Mouse (Mus musculus) kidney, embryonic 16.5 days (tissue): ENCODE results near the gene Acot5. TPM values are rescaled to one million over a fixed set of nuclear protein-coding genes. Genes with fewer than 3 reads are reported as not detected.
"Not testable (repeated sequence)": the region's sequence is repeated elsewhere in the genome, so short reads cannot be mapped to it uniquely, and the experiment has no call there.

Source experiments
- ATAC-seq: fragments of 200-750 bp; cut with Nextera tagmentation; 2 replicates; pipeline ENCODE4 v1.8.0; 2017; ENCODE audit warnings: moderate TSS enrichment; ENCODE audit not compliant: low FRiP score, low TSS enrichment
- H3K27ac ChIP-seq: fragments of 300-500 bp; sonication (generic); 2 replicates; pipeline ENCODE4 v1.5.1; 2014; ENCODE audit warnings: low read length
- H3K27me3 ChIP-seq: fragments of 300-500 bp; sonication (generic); 2 replicates; pipeline ENCODE4 v1.6.1; 2014; ENCODE audit warnings: low read length, control low read depth, mixed read lengths; ENCODE audit not compliant: insufficient read depth
- H3K36me3 ChIP-seq: fragments of 300-500 bp; sonication (generic); 2 replicates; pipeline ENCODE4 v1.6.1; 2014; ENCODE audit warnings: low read length, control low read depth, mixed read lengths; ENCODE audit not compliant: insufficient read depth
- H3K4me1 ChIP-seq: fragments of 300-500 bp; sonication (generic); 2 replicates; pipeline ENCODE4 v1.6.1; 2014; ENCODE audit warnings: low read length, control low read depth, mixed read lengths; ENCODE audit not compliant: insufficient read depth
- H3K4me2 ChIP-seq: fragments of 300-500 bp; sonication (generic); replicated peaks from 2 replicates; pipeline ENCODE4 v1.6.1; 2014; ENCODE audit warnings: low read depth, low read length
- H3K4me3 ChIP-seq: fragments of 300-500 bp; sonication (generic); 2 replicates; pipeline ENCODE4 v1.5.1; 2014; ENCODE audit warnings: mild to moderate bottlenecking, low read length
- H3K9ac ChIP-seq: fragments of 300-500 bp; sonication (generic); replicated peaks from 2 replicates; pipeline ENCODE4 v1.6.1; 2014; ENCODE audit warnings: low read length
- H3K9me3 ChIP-seq: fragments of 300-500 bp; sonication (generic); 2 replicates; pipeline ENCODE4 v1.6.1; 2016; ENCODE audit warnings: low read length, control low read depth
- WGBS: fragments of 180-500 bp; shearing (Covaris S2); extraction: QIAGEN DNeasy Blood & Tissue Kit; methylation state at CpG from one replicate; pipeline ENCODE4 v1.1.7; 2014; 5-methylcytosine and 5-hydroxymethylcytosine counted together
- polyA plus RNA-seq: library from polyadenylated mRNA; unstranded; fragments of >200 nt; fragmentation: Nextera tagmentation; extraction: Ambion mirVana; gene quantifications from 2 replicates; pipeline ENCODE4 v1.2.1, GENCODE M21; 2015

The Acot5 gene
- polyA plus RNA-seq, 1 experiment from 2014 or later: not detected

GRCm38 (mm10) chr12:84034108-84034507 lies 35.0 kb upstream of the Acot5 start:
- no peaks in the 10 kb centered on the region for H3K36me3 ChIP-seq
- H3K4me1 ChIP-seq: no peaks in the 10 kb centered on the region
- H3K4me3 ChIP-seq: no peak overlapping the region
- no peak overlapping the region for H3K9ac ChIP-seq
- H3K27me3 ChIP-seq: no peaks in the 10 kb centered on the region
- no peak for ATAC-seq
- no peaks in the 10 kb centered on the region for H3K9me3 ChIP-seq
- 21% methylated on average over 4 of the region's 4 CpGs for WGBS
- H3K4me2 ChIP-seq: no peak overlapping the region
- H3K27ac ChIP-seq: no peak overlapping the region

- ATAC-seq: peak; percentile 69
- not testable (repeated sequence) for H3K9me3 ChIP-seq
These were observed 30.9 kb upstream of the Acot5 start, which contains the start of gene Acot4 for GRCm38 (mm10) chr12:84038241-84038640. TSS of gene Acot4 (plus strand) at chr12:84038379.

GRCm38 (mm10) chr12:84038691-84039111 lies 30.4 kb upstream of the Acot5 start, which contains the start of gene Gm49366:
TSS of gene Gm49366 (plus strand) at chr12:84038935.
- not testable (repeated sequence) for H3K4me1 ChIP-seq, H3K27ac ChIP-seq, H3K27me3 ChIP-seq, H3K9me3 ChIP-seq, H3K36me3 ChIP-seq
- H3K4me3 ChIP-seq: peak within 1 kb of the TSS; percentile 50
- WGBS: 1% methylated on average over 36 of the region's 39 CpGs
- ATAC-seq: peak; percentile 78
- H3K4me2 ChIP-seq: peak within 1 kb of the TSS; percentile 75
- H3K9ac ChIP-seq: peak within 1 kb of the TSS; percentile 70

More at GRCm38 (mm10) chr12:84038241-84038640, 30.9 kb upstream of the Acot5 start, which contains the start of gene Acot4:
- H3K4me3 ChIP-seq: peak within 1 kb of the TSS; percentile 50
- peak within 1 kb of the TSS; percentile 70 for H3K9ac ChIP-seq
- WGBS: 2% methylated on average over 31 of the region's 32 CpGs
- not testable (repeated sequence) for H3K4me1 ChIP-seq, H3K27me3 ChIP-seq, H3K36me3 ChIP-seq, H3K27ac ChIP-seq
- H3K4me2 ChIP-seq: peak within 1 kb of the TSS; percentile 75

GRCm38 (mm10) chr12:84042248-84042647 lies 26.9 kb upstream of the Acot5 start:
- 70% methylated on average over 5 of the region's 5 CpGs for WGBS
- Histone ChIP-seq H3K4me1 (no peaks in the 10 kb centered on the region), H3K27ac (peak overlapping the region; percentile 72; the same call in 1 of the 2 replicates), H3K4me3 (no peak overlapping the region), H3K27me3 (no peaks in the 10 kb centered on the region), H3K4me2 (no peak overlapping the region), H3K9ac (no peak overlapping the region), H3K9me3 (peaks cover 8% of the 10 kb centered on the region), H3K36me3 (0 out of 2 replicates have a peak, but pooled peaks cover 3% of the 10 kb centered on the region)
- ATAC-seq: peak; percentile 70

GRCm38 (mm10) chr12:84044045-84044444 lies 25.1 kb upstream of the Acot5 start:
- Histone ChIP-seq H3K36me3 (0 out of 2 replicates have a peak, but pooled peaks cover 3% of the 10 kb centered on the region), H3K4me2 (no peak overlapping the region), H3K9me3 (peaks cover 13% of the 10 kb centered on the region), H3K9ac (no peak overlapping the region), H3K27ac (no peak overlapping the region), H3K27me3 (no peaks in the 10 kb centered on the region), H3K4me3 (no peak overlapping the region), H3K4me1 (no peaks in the 10 kb centered on the region)
- 62% methylated on average over 2 of the region's 2 CpGs for WGBS
- no peak for ATAC-seq

- WGBS: 89% methylated on average over 1 of the region's 1 CpGs
- ATAC-seq: no peak
- no peak overlapping the region for H3K27ac ChIP-seq
These were observed 22.2 kb upstream of the Acot5 start for GRCm38 (mm10) chr12:84046906-84047305.

GRCm38 (mm10) chr12:84050744-84051143 lies 18.4 kb upstream of the Acot5 start:
- 80% methylated on average over 5 of the region's 5 CpGs for WGBS
- not testable (repeated sequence) for H3K27ac ChIP-seq, H3K9me3 ChIP-seq

More at GRCm38 (mm10) chr12:84046906-84047305, 22.2 kb upstream of the Acot5 start:
- no peak overlapping the region for H3K4me3 ChIP-seq
- H3K27me3 ChIP-seq: no peaks in the 10 kb centered on the region; the same call in 1 of the 2 replicates
- no peak overlapping the region for H3K9ac ChIP-seq
- no peak overlapping the region for H3K4me2 ChIP-seq
- no peaks in the 10 kb centered on the region for H3K36me3 ChIP-seq
- peaks cover 5% of the 10 kb centered on the region; the same call in 1 of the 2 replicates for H3K9me3 ChIP-seq
- no peaks in the 10 kb centered on the region for H3K4me1 ChIP-seq

GRCm38 (mm10) chr12:84051937-84052474 lies 17.1 kb upstream of the Acot5 start, which contains the start of gene Acot3:
TSS of gene Acot3 (plus strand) at chr12:84052144.
- Histone ChIP-seq H3K4me2 (0 out of 2 replicates have a peak within 1 kb of the TSS, but pooled peaks have one; percentile 5), H3K4me3 (peak within 1 kb of the TSS; percentile 50)
- ATAC-seq: no peak

More at GRCm38 (mm10) chr12:84050744-84051143, 18.4 kb upstream of the Acot5 start:
- H3K4me2 ChIP-seq, ATAC-seq, H3K4me3 ChIP-seq, H3K9ac ChIP-seq, H3K36me3 ChIP-seq, H3K4me1 ChIP-seq: not testable (repeated sequence)
- peaks cover 11% of the 10 kb centered on the region for H3K27me3 ChIP-seq

GRCm38 (mm10) chr12:84052609-84053008 lies 16.5 kb upstream of the Acot5 start:
- 0 out of 2 replicates have a peak overlapping the region, but pooled peaks have one; percentile 5 for H3K4me2 ChIP-seq

More at GRCm38 (mm10) chr12:84051937-84052474, 17.1 kb upstream of the Acot5 start, which contains the start of gene Acot3:
- Histone ChIP-seq H3K9me3 (peaks cover 5% of the 10 kb centered on the region; the same call in 1 of the 2 replicates), H3K27me3 (peaks cover 11% of the 10 kb centered on the region), H3K9ac (no peak within 1 kb of the TSS), H3K36me3 (no peaks in the 10 kb centered on the region), H3K4me1 (peaks cover 4% of the 10 kb centered on the region; the same call in 1 of the 2 replicates), H3K27ac (no peak within 1 kb of the TSS)
- WGBS: 68% methylated on average over 5 of the region's 5 CpGs

GRCm38 (mm10) chr12:84053173-84053572 lies 16.0 kb upstream of the Acot5 start:
- ATAC-seq: no peak
- H3K9me3 ChIP-seq: peaks cover 4% of the 10 kb centered on the region; the same call in 1 of the 2 replicates
- peaks cover 11% of the 10 kb centered on the region for H3K27me3 ChIP-seq
- H3K36me3 ChIP-seq: no peaks in the 10 kb centered on the region
- peak overlapping the region; percentile 50 for H3K4me3 ChIP-seq
- H3K27ac ChIP-seq: no peak overlapping the region
- peak overlapping the region; percentile 59 for H3K9ac ChIP-seq
- 12% methylated on average over 16 of the region's 16 CpGs for WGBS
- H3K4me2 ChIP-seq: peak overlapping the region; percentile 78
- peaks cover 4% of the 10 kb centered on the region; the same call in 1 of the 2 replicates for H3K4me1 ChIP-seq

More at GRCm38 (mm10) chr12:84052609-84053008, 16.5 kb upstream of the Acot5 start:
- H3K27me3 ChIP-seq: peaks cover 11% of the 10 kb centered on the region
- H3K4me3 ChIP-seq: no peak overlapping the region
- H3K4me1 ChIP-seq: peaks cover 4% of the 10 kb centered on the region; the same call in 1 of the 2 replicates
- H3K9me3 ChIP-seq: peaks cover 5% of the 10 kb centered on the region; the same call in 1 of the 2 replicates
- WGBS: 87% methylated on average over 7 of the region's 7 CpGs
- H3K27ac ChIP-seq: no peak overlapping the region
- no peak overlapping the region for H3K9ac ChIP-seq
- ATAC-seq: no peak
- no peaks in the 10 kb centered on the region for H3K36me3 ChIP-seq
